Mouse (Mus musculus) MEL-GATA-1-ER (cell line): ENCODE data around the gene Eif3l.

ENCODE experiments used
- DNase-seq: peaks from one replicate; pipeline ENCODE4 v3.0.0-alpha.2; 2012; ENCODE audit warnings: low read depth; ENCODE audit errors: extremely low read depth

The Eif3l gene

GRCm38 (mm10) chr15:79050160-79050845 lies 24.7 kb upstream of the Eif3l start:
- no peak for DNase-seq

GRCm38 (mm10) chr15:79050964-79051363 lies 24.0 kb upstream of the Eif3l start:
- DNase-seq: no peak

- no peak for DNase-seq
Measured at GRCm38 (mm10) chr15:79051461-79052360, 23.3 kb upstream of the Eif3l start.

GRCm38 (mm10) chr15:79052366-79052765 lies 22.6 kb upstream of the Eif3l start:
- DNase-seq: no peak

- no peak for DNase-seq
Measured at GRCm38 (mm10) chr15:79056601-79057000, 18.4 kb upstream of the Eif3l start.

- no peak for DNase-seq
Measured at GRCm38 (mm10) chr15:79057850-79058249, 17.1 kb upstream of the Eif3l start.

GRCm38 (mm10) chr15:79060887-79061565 lies 14.0 kb upstream of the Eif3l start:
- DNase-seq: no peak

- DNase-seq: peak; percentile 100
Measured at GRCm38 (mm10) chr15:79062376-79063159, 12.4 kb upstream of the Eif3l start, which contains the start of gene Ankrd54. Gene Ankrd54, minus strand, starts transcription at chr15:79062893.

- DNase-seq: peak; percentile 29
Measured at GRCm38 (mm10) chr15:79063160-79063740, 11.7 kb upstream of the Eif3l start.

GRCm38 (mm10) chr15:79065086-79065770 lies 9.8 kb upstream of the Eif3l start:
- DNase-seq: no peak

- DNase-seq: no peak
Measured at GRCm38 (mm10) chr15:79066276-79066675, 8.7 kb upstream of the Eif3l start.

- peak; percentile 74 for DNase-seq
Measured at GRCm38 (mm10) chr15:79067631-79068030, 7.3 kb upstream of the Eif3l start.

- no peak for DNase-seq
Measured at GRCm38 (mm10) chr15:79068416-79068815, 6.6 kb upstream of the Eif3l start.

- no peak for DNase-seq
Measured at GRCm38 (mm10) chr15:79071117-79072039, 3.6 kb upstream of the Eif3l start.

- DNase-seq: no peak
Measured at GRCm38 (mm10) chr15:79073752-79074151, 1.2 kb upstream of the Eif3l start.

GRCm38 (mm10) chr15:79074446-79074845 lies 533 bp upstream of the Eif3l start:
- no peak for DNase-seq

GRCm38 (mm10) chr15:79075658-79076365 lies 833 bp downstream of the Eif3l start:
- no peak for DNase-seq

GRCm38 (mm10) chr15:79079567-79079966 lies 4.6 kb downstream of the Eif3l start:
- DNase-seq: no peak
